In the genomic region with DNA sequence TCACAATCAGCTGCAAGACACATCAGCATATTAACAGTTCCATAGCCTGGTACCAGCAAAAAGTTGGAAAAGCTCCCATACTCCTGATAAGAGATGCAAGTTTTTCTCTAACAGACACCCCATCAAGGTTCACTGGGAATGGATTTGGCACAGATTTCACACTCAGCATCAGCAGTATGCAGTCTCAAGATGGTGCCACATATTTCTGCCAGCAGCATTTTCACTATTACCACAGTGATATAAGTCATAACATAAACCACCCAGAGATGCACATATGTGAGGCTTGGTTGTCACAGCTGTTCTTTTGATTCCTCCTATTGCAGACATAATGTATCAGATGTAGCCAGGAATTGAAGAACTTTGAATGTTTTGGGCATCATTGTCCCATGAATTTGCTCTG, we compare ENCODE assay signal across 28 mouse cellular contexts.
"Had no signal": no experiment of that assay in that cellular context is flagged by ENCODE, and none has a peak within 500 bp of the region (broad histone marks: within the 10 kb centered on the region; RNA-seq: fewer than 3 reads in every experiment).

No protein-coding gene starts in this region.

- H3K9ac ChIP-seq: heart, embryonic 12.5 days; hindbrain, embryonic 12.5 days; hindbrain, embryonic 14.5 days; intestine, embryonic 15.5 days; limb, embryonic 12.5 days; liver, embryonic 13.5 days; liver, embryonic 15.5 days had no signal

- ATAC-seq: hindbrain, embryonic 16.5 days; inflammation-experienced regulatory T-cells, adult 6 months; intestine, embryonic 15.5 days; intestine, postnatal 0 days had no signal

- H3K4me1 ChIP-seq: heart, embryonic 10.5 days; heart, embryonic 12.5 days; hindbrain, embryonic 10.5 days; hindbrain, embryonic 12.5 days; intestine, embryonic 15.5 days; limb, embryonic 10.5 days; limb, embryonic 12.5 days; liver, embryonic 13.5 days; liver, embryonic 15.5 days had no signal

- H3K4me2 ChIP-seq: heart, embryonic 12.5 days; hindbrain, embryonic 12.5 days; hindbrain, embryonic 14.5 days; intestine, embryonic 15.5 days; limb, embryonic 12.5 days; liver, embryonic 11.5 days; liver, embryonic 13.5 days; liver, embryonic 15.5 days had no signal

- H3K9me3 ChIP-seq: heart, embryonic 10.5 days; hindbrain, embryonic 10.5 days; hindbrain, embryonic 12.5 days; intestine, embryonic 15.5 days; limb, embryonic 10.5 days; limb, embryonic 12.5 days; liver, embryonic 13.5 days; liver, embryonic 15.5 days had no signal

- H3K27ac ChIP-seq: gastrocnemius, adult 2 months; heart, embryonic 10.5 days; hindbrain, embryonic 10.5 days; hindbrain, embryonic 12.5 days; hindbrain, embryonic 14.5 days; intestine, embryonic 15.5 days; layer of hippocampus, adult 2 months; left cerebral cortex, adult 2 months; limb, embryonic 10.5 days; limb, embryonic 12.5 days; liver, embryonic 13.5 days; liver, embryonic 15.5 days had no signal

- DNase-seq: gastrocnemius, adult 2 months; gastrocnemius, postnatal 10 days; gastrocnemius, postnatal 25 days; heart, adult 18-20 months; heart, postnatal 10 days; heart, postnatal 4 days; kidney, adult 18-20 months; kidney, adult 8-10 months; kidney, postnatal 10 days; kidney, postnatal 25 days; kidney, postnatal 4 days; liver; liver, embryonic 13.5 days had no signal

- H3K4me3 ChIP-seq: gastrocnemius, adult 2 months; heart, embryonic 10.5 days; heart, embryonic 12.5 days; hindbrain, embryonic 10.5 days; hindbrain, embryonic 12.5 days; intestine, embryonic 15.5 days; layer of hippocampus, adult 2 months; left cerebral cortex, adult 2 months; limb, embryonic 10.5 days; limb, embryonic 12.5 days; liver, embryonic 13.5 days; liver, embryonic 15.5 days had no signal

- H3K27me3 ChIP-seq: heart, embryonic 12.5 days; hindbrain, embryonic 12.5 days; intestine, embryonic 15.5 days; limb, embryonic 12.5 days; liver, embryonic 13.5 days; liver, embryonic 15.5 days had no signal

- H3K36me3 ChIP-seq: heart, embryonic 10.5 days; heart, embryonic 12.5 days; hindbrain, embryonic 10.5 days; hindbrain, embryonic 12.5 days; intestine, embryonic 15.5 days; limb, embryonic 10.5 days; limb, embryonic 12.5 days; liver, embryonic 13.5 days; liver, embryonic 15.5 days had no signal
